Mouse (Mus musculus) liver, adult 2 months (tissue): Measurements from ENCODE around the gene Mst1. TPM values are rescaled to one million over a fixed set of nuclear protein-coding genes. Genes with fewer than 3 reads are reported as not detected.

ENCODE experiments used
- DNase-seq: peaks from one replicate; pipeline ENCODE4 v3.0.0-alpha.2; 2011; ENCODE audit warnings: low read depth, low spot score; ENCODE audit errors: extremely low read depth
- H3K27ac ChIP-seq: fragments of 200-500 bp; replicated peaks from 2 replicates; pipeline ENCODE4 v1.5.1; 2012; ENCODE audit warnings: low read depth, mild to moderate bottlenecking, control low read depth, inconsistent platforms, low read length; ENCODE audit not compliant: insufficient read depth
- H3K27me3 ChIP-seq: fragments of 200-500 bp; 2 replicates; pipeline ENCODE4 v1.6.1; 2012; ENCODE audit warnings: mild to moderate bottlenecking, moderate library complexity, low read length, inconsistent platforms; ENCODE audit not compliant: control insufficient read depth, insufficient read depth
- H3K36me3 ChIP-seq: fragments of 200-500 bp; 2 replicates; pipeline ENCODE4 v1.6.1; 2012; ENCODE audit warnings: low read length, inconsistent platforms; ENCODE audit not compliant: control insufficient read depth, insufficient read depth
- H3K4me1 ChIP-seq: fragments of 200-500 bp; 2 replicates; pipeline ENCODE4 v1.6.1; 2011; ENCODE audit warnings: low read length; ENCODE audit not compliant: control insufficient read depth, insufficient read depth
- H3K4me3 ChIP-seq: fragments of 200-500 bp; 2 replicates; pipeline ENCODE4 v1.5.1; 2011; ENCODE audit warnings: low read depth, mild to moderate bottlenecking, control low read depth, low read length, moderate library complexity; ENCODE audit not compliant: insufficient read depth
- H3K79me2 ChIP-seq: fragments of 200-500 bp; 2 replicates; pipeline ENCODE4 v1.6.1; 2012; ENCODE audit warnings: inconsistent platforms, mild to moderate bottlenecking, low read length, moderate library complexity; ENCODE audit not compliant: control insufficient read depth, insufficient read depth
- H3K9ac ChIP-seq: fragments of 200-500 bp; 2 replicates; pipeline ENCODE4 v1.6.1; 2012; ENCODE audit warnings: low read depth, mild to moderate bottlenecking, control low read depth, inconsistent platforms, low read length
- CTCF ChIP-seq: fragments of 200-500 bp; IDR thresholded peaks from 2 replicates; pipeline ENCODE4 v1.5.1; 2011; ENCODE audit warnings: low read depth, low read length, control low read depth
- POLR2A ChIP-seq: fragments of 200-500 bp; IDR thresholded peaks from 2 replicates; pipeline ENCODE4 v1.6.1; 2011; ENCODE audit warnings: low read length, control low read depth; ENCODE audit not compliant: insufficient read depth; ENCODE audit errors: extremely low read depth
- WGBS: fragments of 180-500 bp; shearing (Covaris S2); methylation state at CpG from one replicate; pipeline ENCODE4 v1.1.7; 2018; 5-methylcytosine and 5-hydroxymethylcytosine counted together
- polyA plus RNA-seq: library from polyadenylated mRNA; depleted of rRNA; stranded (reverse); fragments of >200 nt; gene quantifications from 2 replicates; pipeline ENCODE4 v1.2.3, GENCODE M21; 2012
- total RNA-seq: library from RNA; depleted of rRNA; stranded (reverse); fragments of >200 nt; gene quantifications from 2 replicates; pipeline ENCODE4 v1.2.3, GENCODE M21; 2014

Mst1 gene
- total and polyA plus RNA-seq, 2 experiments, result 143 to 264 TPM

GRCm38 (mm10) chr9:108106090-108106489, 25.9 kb downstream of the Mst1 start:
- H3K9ac ChIP-seq, result no peak overlapping the region
- no peaks in the 10 kb centered on the region for H3K36me3 ChIP-seq
- peaks cover 8% of the 10 kb centered on the region for H3K27me3 ChIP-seq
- no peak overlapping the region for H3K27ac ChIP-seq
- TF ChIP-seq POLR2A (no peak), CTCF (no peak)
- DNase-seq, result no peak
- no peak overlapping the region for H3K4me3 ChIP-seq
- H3K4me1 ChIP-seq, result no peaks in the 10 kb centered on the region
- H3K79me2 ChIP-seq, result no peaks in the 10 kb centered on the region
- WGBS, result 91% methylated on average over 23 of the region's 23 CpGs

- no peak for DNase-seq
- H3K4me3 ChIP-seq, result no peak overlapping the region
- no peaks in the 10 kb centered on the region for H3K36me3 ChIP-seq
- TF ChIP-seq POLR2A, result no peak
- TF ChIP-seq CTCF, result no peak
- 96% methylated on average over 16 of the region's 16 CpGs for WGBS
- no peaks in the 10 kb centered on the region for H3K79me2 ChIP-seq
- H3K9ac ChIP-seq, result no peak overlapping the region
- H3K27ac ChIP-seq, result no peak overlapping the region
- peaks cover 8% of the 10 kb centered on the region for H3K27me3 ChIP-seq
- H3K4me1 ChIP-seq, result no peaks in the 10 kb centered on the region
Observed at GRCm38 (mm10) chr9:108107867-108108266, 27.6 kb downstream of the Mst1 start.

- Histone ChIP-seq H3K4me1 (no peaks in the 10 kb centered on the region), H3K27ac (no peak overlapping the region), H3K4me3 (peak overlapping the region; percentile 22; the same call in 1 of the 2 replicates), H3K9ac (no peak overlapping the region), H3K27me3 (peaks cover 8% of the 10 kb centered on the region), H3K36me3 (no peaks in the 10 kb centered on the region), H3K79me2 (no peaks in the 10 kb centered on the region)
- 87% methylated on average over 16 of the region's 16 CpGs for WGBS
- DNase-seq, result no peak
- TF ChIP-seq POLR2A (no peak), CTCF (no peak)
Observed at GRCm38 (mm10) chr9:108110160-108110559, 29.9 kb downstream of the Mst1 start.

- H3K4me3 ChIP-seq, result peak overlapping the region; percentile 33; the same call in 1 of the 2 replicates
- no peaks in the 10 kb centered on the region for H3K79me2 ChIP-seq
- TF ChIP-seq POLR2A, result no peak
- TF ChIP-seq CTCF, result no peak
- 18% methylated on average over 22 of the region's 22 CpGs for WGBS
- no peak for DNase-seq
- no peak overlapping the region for H3K27ac ChIP-seq
- H3K9ac ChIP-seq, result no peak overlapping the region
- H3K4me1 ChIP-seq, result no peaks in the 10 kb centered on the region
- H3K36me3 ChIP-seq, result no peaks in the 10 kb centered on the region
- H3K27me3 ChIP-seq, result peaks cover 10% of the 10 kb centered on the region; the same call in 1 of the 2 replicates
Observed at GRCm38 (mm10) chr9:108111101-108111592, 30.9 kb downstream of the Mst1 start.

- H3K4me3 ChIP-seq, result no peak overlapping the region
- H3K27me3 ChIP-seq, result peaks cover 10% of the 10 kb centered on the region; the same call in 1 of the 2 replicates
- TF ChIP-seq CTCF, result no peak
- TF ChIP-seq POLR2A, result no peak
- H3K79me2 ChIP-seq, result no peaks in the 10 kb centered on the region
- no peak for DNase-seq
- no peaks in the 10 kb centered on the region for H3K36me3 ChIP-seq
- H3K4me1 ChIP-seq, result no peaks in the 10 kb centered on the region
- no peak overlapping the region for H3K27ac ChIP-seq
- WGBS, result 81% methylated on average over 17 of the region's 17 CpGs
- no peak overlapping the region for H3K9ac ChIP-seq
Observed at GRCm38 (mm10) chr9:108111593-108112121, 31.4 kb downstream of the Mst1 start.

GRCm38 (mm10) chr9:108112719-108113340, 32.6 kb downstream of the Mst1 start:
- Histone ChIP-seq H3K4me3 (no peak overlapping the region), H3K36me3 (no peaks in the 10 kb centered on the region), H3K27ac (no peak overlapping the region), H3K9ac (no peak overlapping the region), H3K4me1 (no peaks in the 10 kb centered on the region), H3K79me2 (no peaks in the 10 kb centered on the region), H3K27me3 (peaks cover 10% of the 10 kb centered on the region; the same call in 1 of the 2 replicates)
- TF ChIP-seq POLR2A, result no peak
- no peak for TF ChIP-seq CTCF
- no peak for DNase-seq
- WGBS, result 95% methylated on average over 18 of the region's 18 CpGs
